Mouse (Mus musculus): Measurements from ENCODE around the gene Ehf.

- TF ChIP-seq EP300 (optimal IDR thresholded peaks at IDR 0.05): no peak
- TF ChIP-seq CTCF (IDR thresholded peaks at IDR 0.05; ENCODE audit: low read depth): peak; percentile 88
Measured at GRCm38 (mm10) chr2:103347417-103347891, 44.4 kb upstream of the Ehf start.

All from stomach, postnatal 0 days (tissue).